Mouse (Mus musculus): ENCODE measurements around the gene Llgl2. TPM values are rescaled to one million over a fixed set of nuclear protein-coding genes. Genes with fewer than 3 reads are reported as not detected.

Llgl2 gene
- total RNA-seq, 2 experiments from 2014 or later: 0.63 to 1.6 TPM

DNA sequence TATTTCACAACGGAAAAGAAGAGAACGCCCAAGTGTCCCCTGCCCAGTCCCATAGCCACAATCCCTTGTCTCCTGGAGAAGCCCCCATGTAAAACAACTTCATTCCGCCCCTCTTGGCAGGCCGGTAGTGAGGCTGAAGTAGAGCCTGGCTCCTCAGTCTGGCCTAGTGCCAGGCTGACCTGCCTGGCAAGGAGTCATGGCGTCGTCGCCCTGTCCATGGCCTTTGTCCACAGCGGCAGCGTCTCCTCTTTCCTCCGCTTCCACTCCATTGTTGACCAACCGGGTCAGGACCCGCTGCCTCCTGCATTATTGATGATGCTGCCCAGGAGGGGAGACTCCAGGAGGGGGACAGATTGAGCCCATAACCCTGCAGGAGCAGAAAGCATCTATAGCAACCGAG, 34.1 kb downstream of the Llgl2 start:
- no peak for DNase-seq (ENCODE audit: extremely low spot score in 1 of 2, low spot score in 2 of 2)
- intact Hi-C loops (cut with DNase I): no loop called here

GRCm38 (mm10) chr11:115858354-115858753, 34.5 kb downstream of the Llgl2 start, which contains the start of gene Myo15b:
Myo15b (plus strand) TSS chr11:115858406.
- intact Hi-C loops (cut with DNase I): no loop called here
- DNase-seq (ENCODE audit: extremely low spot score in 1 of 2, low spot score in 2 of 2): no peak

DNA sequence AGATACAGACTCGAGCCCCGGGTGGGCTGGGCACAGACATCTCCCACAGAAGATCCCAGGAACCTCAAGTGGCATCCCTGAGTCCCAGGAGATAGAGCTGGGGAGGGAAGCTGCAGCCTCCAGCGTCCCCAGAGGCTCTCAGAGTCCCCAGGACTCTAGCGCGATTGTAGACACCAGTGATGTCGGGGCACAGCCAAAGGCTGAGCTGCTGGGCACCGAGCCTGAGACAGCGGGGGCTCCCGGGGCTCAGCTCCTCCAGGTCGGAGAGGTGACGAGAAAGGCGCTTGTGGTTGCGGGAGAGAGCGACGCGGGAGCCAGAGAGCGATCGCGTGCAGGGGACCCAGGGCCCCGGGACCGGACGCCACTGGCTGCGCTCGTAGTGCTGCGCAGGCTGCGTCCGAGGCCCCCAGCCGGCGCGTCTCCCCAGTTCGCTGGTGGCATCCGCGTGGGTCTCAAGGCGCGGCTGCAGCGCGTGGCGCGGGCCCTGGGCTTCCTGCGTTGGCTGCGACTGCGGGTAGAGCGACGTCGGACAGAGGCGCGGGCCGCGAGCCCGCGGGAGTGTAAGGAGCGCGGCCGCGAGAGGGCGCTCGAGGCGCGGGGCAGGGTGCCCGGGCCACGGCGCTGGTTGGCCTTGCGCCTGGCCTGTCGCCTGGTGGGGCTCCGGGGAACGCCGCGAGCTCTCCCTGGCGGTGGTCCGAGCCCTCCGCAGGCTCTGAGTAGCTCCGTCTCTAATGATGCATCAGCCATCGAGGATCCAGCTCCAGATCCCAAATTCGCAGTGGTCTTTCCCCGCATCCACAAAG, 35.5 kb downstream of the Llgl2 start:
- intact Hi-C loops (cut with DNase I): no loop called here
- peak; percentile 60 to 93 for DNase-seq (ENCODE audit: extremely low spot score in 1 of 2, low spot score in 2 of 2)

DNA sequence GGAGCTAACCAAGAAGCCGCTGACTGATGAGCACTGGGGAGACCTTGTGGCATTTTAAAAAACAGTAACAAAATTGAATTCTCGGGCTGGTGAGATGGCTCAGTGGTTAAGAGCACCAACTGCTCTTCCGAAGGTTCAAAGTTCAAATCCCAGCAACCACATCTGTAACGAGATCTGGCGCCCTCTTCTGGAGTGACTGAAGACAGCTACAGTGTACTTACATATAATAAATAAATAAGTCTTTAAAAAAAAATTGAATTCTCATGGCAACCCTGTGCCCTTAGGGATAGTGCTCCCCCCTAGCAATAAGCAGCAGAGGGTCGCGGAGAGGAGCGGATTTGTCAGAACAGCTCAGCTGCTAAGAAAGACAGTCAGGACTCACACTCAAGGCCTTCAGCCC, 40.0 kb downstream of the Llgl2 start:
- DNase-seq (ENCODE audit: extremely low spot score in 1 of 2, low spot score in 2 of 2): no peak
- intact Hi-C loops (cut with DNase I): no loop called here

DNA sequence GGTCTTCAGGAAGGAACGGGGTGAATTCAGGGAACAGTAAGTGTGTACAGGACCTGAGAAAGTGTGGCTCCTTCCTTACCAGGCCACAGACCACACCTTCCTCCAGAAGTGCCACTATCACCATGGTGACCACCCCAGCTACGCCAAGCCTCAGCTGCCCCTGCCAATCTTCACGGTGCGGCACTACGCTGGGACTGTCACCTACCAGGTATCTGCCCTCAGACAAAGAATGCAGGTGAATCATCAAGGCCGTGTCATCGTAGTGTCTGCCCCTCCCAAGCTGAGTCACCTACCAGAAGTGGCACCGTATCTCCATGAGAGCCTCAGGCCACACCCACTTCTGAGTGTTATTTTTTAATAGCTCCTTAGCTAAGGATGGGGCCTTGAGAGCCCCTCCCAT, 45.5 kb downstream of the Llgl2 start:
- intact Hi-C loops (cut with DNase I): no loop called here
- DNase-seq (ENCODE audit: extremely low spot score in 1 of 2, low spot score in 2 of 2): no peak

DNA sequence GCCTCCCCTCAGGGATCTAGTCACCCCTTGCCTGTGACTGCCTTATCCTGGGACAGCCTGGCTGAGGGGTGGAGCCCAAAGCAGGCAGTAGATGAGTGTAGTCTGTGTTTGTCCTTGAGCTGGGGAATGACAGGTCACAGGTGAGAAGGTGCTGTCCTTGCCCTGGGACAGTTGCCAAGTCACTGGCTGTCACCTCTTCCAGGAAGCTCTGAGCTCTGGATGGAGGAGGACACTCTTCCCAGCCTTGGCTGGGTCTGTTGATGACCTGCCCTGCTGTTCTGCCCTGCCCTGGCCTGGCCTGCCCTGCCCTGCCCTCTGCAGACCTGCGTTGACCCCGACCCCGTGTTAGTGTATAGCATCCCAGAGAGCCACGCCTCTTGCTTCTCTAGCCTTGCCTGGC, 48.6 kb downstream of the Llgl2 start:
- DNase-seq (ENCODE audit: extremely low spot score in 1 of 2, low spot score in 2 of 2): no peak
- intact Hi-C loops (cut with DNase I): no loop called here

GRCm38 (mm10) chr11:115875935-115876334, 52.1 kb downstream of the Llgl2 start:
- intact Hi-C loops (cut with DNase I): no loop called here
- no peak for DNase-seq (ENCODE audit: extremely low spot score in 1 of 2, low spot score in 2 of 2)

GRCm38 (mm10) chr11:115876438-115876837, 52.6 kb downstream of the Llgl2 start:
- DNase-seq (ENCODE audit: extremely low spot score in 1 of 2, low spot score in 2 of 2): no peak
- intact Hi-C loops (cut with DNase I): no loop called here

- DNase-seq (ENCODE audit: extremely low spot score in 1 of 2, low spot score in 2 of 2): no peak
- intact Hi-C loops (cut with DNase I): no loop called here
Measured at GRCm38 (mm10) chr11:115877174-115877755, 53.4 kb downstream of the Llgl2 start.

- DNase-seq (ENCODE audit: extremely low spot score in 1 of 2, low spot score in 2 of 2): no peak
- intact Hi-C loops (cut with DNase I): no loop called here
Measured at GRCm38 (mm10) chr11:115878071-115878470, 54.2 kb downstream of the Llgl2 start.

DNA sequence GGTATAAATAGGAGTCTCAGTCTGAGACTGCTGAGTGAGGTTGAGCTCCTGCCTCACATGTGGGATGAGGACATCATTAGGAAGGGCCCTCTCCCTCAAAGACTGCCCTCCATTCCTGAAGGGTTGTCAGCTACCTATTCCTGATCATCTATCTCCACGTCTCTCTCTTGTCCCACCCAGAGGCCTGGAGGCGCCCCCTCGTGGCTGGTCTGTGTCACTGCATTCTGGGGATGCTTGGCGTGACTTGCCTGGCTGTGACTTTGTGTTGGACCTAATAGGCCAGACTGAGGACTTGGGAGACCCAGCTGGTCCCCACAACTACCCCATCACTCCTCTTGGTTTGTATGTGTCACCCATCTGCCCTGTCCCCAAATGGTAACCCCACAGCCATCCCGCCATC, 57.2 kb downstream of the Llgl2 start:
- intact Hi-C loops (cut with DNase I): no loop called here
- no peak for DNase-seq (ENCODE audit: extremely low spot score in 1 of 2, low spot score in 2 of 2)

DNA sequence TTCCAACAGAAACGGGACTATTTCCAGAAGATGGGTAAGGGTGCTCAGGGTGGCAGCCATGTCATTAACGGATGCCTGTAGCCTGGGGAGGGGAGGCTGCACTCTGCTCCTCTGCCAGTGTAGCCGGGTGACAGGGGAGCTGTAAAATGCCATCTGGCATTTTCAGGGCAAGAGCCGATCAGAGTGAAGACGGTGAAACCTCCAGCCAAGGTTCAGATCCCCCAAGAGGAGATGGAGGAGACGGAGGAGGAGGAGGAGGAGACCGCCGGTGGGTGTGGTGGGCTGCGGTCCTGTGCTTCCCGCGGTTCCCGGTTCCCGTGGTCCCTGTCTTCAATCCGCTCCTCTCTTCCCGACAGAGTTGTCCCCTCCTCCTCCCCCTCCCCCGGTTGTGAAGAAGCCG, 59.4 kb downstream of the Llgl2 start:
- DNase-seq (ENCODE audit: extremely low spot score in 1 of 2, low spot score in 2 of 2): no peak
- intact Hi-C loops (cut with DNase I): no loop called here

DNA sequence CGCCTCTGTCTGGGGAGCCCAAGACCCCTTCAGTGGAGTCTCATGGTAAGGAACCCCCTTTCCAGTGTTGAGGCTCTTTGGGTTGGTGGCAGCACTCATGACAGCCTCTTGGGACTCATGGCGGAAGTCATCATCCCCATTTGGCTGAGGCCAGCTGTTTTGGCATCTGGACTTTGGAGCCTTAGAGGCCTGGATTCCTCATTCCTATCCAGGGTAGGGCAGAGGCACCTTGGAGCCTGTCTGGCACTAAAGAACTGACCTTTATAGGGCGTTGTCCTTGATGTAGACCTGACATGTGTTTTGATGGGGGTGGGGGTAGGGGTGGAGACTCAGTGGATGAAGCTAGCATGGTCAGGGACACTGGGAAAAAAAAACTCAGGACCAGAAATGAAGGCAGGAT, 60.5 kb downstream of the Llgl2 start:
- intact Hi-C loops (cut with DNase I): no loop called here
- no peak for DNase-seq (ENCODE audit: extremely low spot score in 1 of 2, low spot score in 2 of 2)

GRCm38 (mm10) chr11:115885281-115885680, 61.4 kb downstream of the Llgl2 start:
- intact Hi-C loops (cut with DNase I): no loop called here
- DNase-seq (ENCODE audit: extremely low spot score in 1 of 2, low spot score in 2 of 2): no peak

GRCm38 (mm10) chr11:115886446-115886845, 62.6 kb downstream of the Llgl2 start:
- intact Hi-C loops (cut with DNase I): no loop called here
- DNase-seq (ENCODE audit: extremely low spot score in 1 of 2, low spot score in 2 of 2): no peak

GRCm38 (mm10) chr11:115888020-115888419, 64.2 kb downstream of the Llgl2 start:
- DNase-seq (ENCODE audit: extremely low spot score in 1 of 2, low spot score in 2 of 2): no peak
- intact Hi-C loops (cut with DNase I): no loop called here

DNA sequence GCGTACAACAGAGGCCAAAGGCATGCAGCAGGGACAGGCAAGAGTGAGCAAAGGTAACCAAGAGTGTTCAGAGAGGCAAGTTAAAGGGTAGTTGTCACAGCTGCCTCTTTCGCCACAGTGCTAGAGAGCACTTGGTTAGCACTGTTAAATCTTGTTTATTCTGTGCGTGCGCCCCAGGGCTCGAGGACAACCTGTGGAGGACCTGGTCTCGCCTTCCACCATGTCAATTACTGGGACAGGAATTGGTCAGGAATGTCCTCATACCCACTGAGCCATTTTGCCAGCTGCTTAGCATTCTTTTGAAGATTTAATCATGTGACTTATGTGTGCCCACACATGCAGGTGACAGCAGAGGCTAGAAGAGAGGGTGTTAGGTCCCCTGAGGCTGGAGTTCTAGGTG, 65.3 kb downstream of the Llgl2 start:
- intact Hi-C loops (cut with DNase I): no loop called here
- no peak for DNase-seq (ENCODE audit: extremely low spot score in 1 of 2, low spot score in 2 of 2)

- intact Hi-C loops (cut with DNase I): no loop called here
- no peak for DNase-seq (ENCODE audit: extremely low spot score in 1 of 2, low spot score in 2 of 2)
Measured at GRCm38 (mm10) chr11:115892213-115892612, 68.4 kb downstream of the Llgl2 start.

GRCm38 (mm10) chr11:115893071-115893470, 69.2 kb downstream of the Llgl2 start:
- no peak for DNase-seq (ENCODE audit: extremely low spot score in 1 of 2, low spot score in 2 of 2)
- intact Hi-C loops (cut with DNase I): no loop called here

DNA sequence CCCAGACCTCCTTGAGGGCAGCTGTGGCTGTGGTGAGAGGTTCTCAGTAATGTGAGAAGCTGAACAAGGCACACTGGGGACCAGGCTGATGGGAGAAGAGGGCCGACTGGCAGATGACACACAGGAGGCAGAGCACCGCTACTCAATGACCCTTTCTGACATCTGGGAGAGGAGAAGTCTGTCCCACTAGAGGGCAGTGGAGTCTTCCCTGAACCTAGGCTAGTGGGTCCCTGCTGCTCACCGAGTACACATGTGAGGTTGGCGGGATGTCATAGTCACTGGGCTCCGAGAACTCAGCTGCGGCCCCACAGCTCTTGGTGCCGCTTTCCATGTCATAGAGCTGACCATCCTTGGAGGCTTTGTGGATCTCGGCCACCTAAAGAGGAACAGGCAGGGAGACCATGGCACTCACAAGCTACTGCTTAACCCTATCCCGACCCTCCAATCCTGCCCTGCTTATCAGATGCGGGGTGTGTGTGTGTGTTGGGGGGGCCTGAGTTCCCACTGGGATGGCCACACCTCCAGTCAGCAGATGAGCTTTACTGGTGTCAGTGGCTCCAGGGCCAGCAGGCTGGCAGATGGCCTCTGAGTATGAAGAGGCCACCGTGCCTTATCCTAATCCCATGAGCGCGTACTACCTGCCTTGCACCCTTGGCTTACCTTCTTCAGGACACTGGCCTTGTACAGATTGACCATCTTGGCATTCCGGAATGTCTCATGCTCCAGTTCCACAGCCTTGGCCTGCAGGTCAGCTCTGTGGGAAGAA, 71.1 kb downstream of the Llgl2 start:
- DNase-seq (ENCODE audit: extremely low spot score in 1 of 2, low spot score in 2 of 2): no peak
- intact Hi-C loops (cut with DNase I): no loop called here

Data from left cerebral cortex, postnatal 10 days (tissue).